Mouse (Mus musculus): ENCODE measurements around the gene Plet1.

- TF ChIP-seq CTCF (IDR thresholded peaks at IDR 0.05; ENCODE audit: borderline replicate concordance, insufficient read depth, low read length) = no peak
- no peak for TF ChIP-seq POLR2A (IDR thresholded peaks at IDR 0.05; ENCODE audit: low read depth, low read length)
These were observed 45.3 kb upstream of the Plet1 start for GRCm38 (mm10) chr9:50449048-50449447.

Measured in embryonic fibroblast, embryonic 13.5 days (primary cell).